Mouse (Mus musculus) spleen, adult 2 months (tissue): ENCODE results near the gene Rab11fip5. TPM values are rescaled to one million over a fixed set of nuclear protein-coding genes. Genes with fewer than 3 reads are reported as not detected.
A peak's percentile ranks its signal among the peaks of the same experiment; 100 is the strongest.

Experiments used
- DNase-seq, 2 experiments: peaks; one replicate each; pipeline versions ENCODE4 v3.0.0 to v3.0.0-alpha.2; 2012 to 2021; ENCODE audit warnings: low spot score in 2 of 2, low read depth in 1 of 2
- H3K27ac ChIP-seq: fragments of 200-500 bp; 2 replicates; pipeline ENCODE4 v1.5.1; 2012; ENCODE audit warnings: low read length, inconsistent platforms; ENCODE audit not compliant: insufficient read depth
- H3K27me3 ChIP-seq: fragments of 200-500 bp; 2 replicates; pipeline ENCODE4 v1.6.1; 2012; ENCODE audit warnings: mild to moderate bottlenecking, moderate library complexity, low read length, inconsistent platforms; ENCODE audit not compliant: control insufficient read depth, insufficient read depth
- H3K36me3 ChIP-seq: fragments of 200-500 bp; 2 replicates; pipeline ENCODE4 v1.6.1; 2012; ENCODE audit warnings: mild to moderate bottlenecking, low read length, inconsistent platforms; ENCODE audit not compliant: control insufficient read depth, insufficient read depth
- H3K4me1 ChIP-seq: fragments of 200-500 bp; 2 replicates; pipeline ENCODE4 v1.6.1; 2011; ENCODE audit warnings: inconsistent platforms; ENCODE audit not compliant: control insufficient read depth, insufficient read depth, insufficient read length
- H3K4me3 ChIP-seq: fragments of 200-500 bp; 2 replicates; pipeline ENCODE4 v1.5.1; 2011; ENCODE audit warnings: mild to moderate bottlenecking, inconsistent platforms; ENCODE audit not compliant: insufficient read depth, insufficient read length; ENCODE audit errors: extremely low read depth
- CTCF ChIP-seq: fragments of 200-500 bp; IDR thresholded peaks from 2 replicates; pipeline ENCODE4 v1.5.1; 2011; ENCODE audit warnings: mild to moderate bottlenecking, inconsistent platforms; ENCODE audit not compliant: insufficient read depth, insufficient read length, insufficient replicate concordance; ENCODE audit errors: extremely low read depth
- POLR2A ChIP-seq: fragments of 200-500 bp; IDR thresholded peaks from 2 replicates; pipeline ENCODE4 v1.6.1; 2011; ENCODE audit warnings: low read depth, low read length, inconsistent platforms
- WGBS: fragments of 180-500 bp; shearing (Covaris S2); methylation state at CpG from one replicate; pipeline ENCODE4 v1.1.7; 2018; 5-methylcytosine and 5-hydroxymethylcytosine counted together
- polyA plus RNA-seq: library from polyadenylated mRNA; depleted of rRNA; stranded (reverse); fragments of >200 nt; gene quantifications from 2 replicates; pipeline ENCODE4 v1.2.3, GENCODE M21; 2012

Rab11fip5 gene
- polyA plus RNA-seq, 1 experiment = 10.1 TPM

DNA sequence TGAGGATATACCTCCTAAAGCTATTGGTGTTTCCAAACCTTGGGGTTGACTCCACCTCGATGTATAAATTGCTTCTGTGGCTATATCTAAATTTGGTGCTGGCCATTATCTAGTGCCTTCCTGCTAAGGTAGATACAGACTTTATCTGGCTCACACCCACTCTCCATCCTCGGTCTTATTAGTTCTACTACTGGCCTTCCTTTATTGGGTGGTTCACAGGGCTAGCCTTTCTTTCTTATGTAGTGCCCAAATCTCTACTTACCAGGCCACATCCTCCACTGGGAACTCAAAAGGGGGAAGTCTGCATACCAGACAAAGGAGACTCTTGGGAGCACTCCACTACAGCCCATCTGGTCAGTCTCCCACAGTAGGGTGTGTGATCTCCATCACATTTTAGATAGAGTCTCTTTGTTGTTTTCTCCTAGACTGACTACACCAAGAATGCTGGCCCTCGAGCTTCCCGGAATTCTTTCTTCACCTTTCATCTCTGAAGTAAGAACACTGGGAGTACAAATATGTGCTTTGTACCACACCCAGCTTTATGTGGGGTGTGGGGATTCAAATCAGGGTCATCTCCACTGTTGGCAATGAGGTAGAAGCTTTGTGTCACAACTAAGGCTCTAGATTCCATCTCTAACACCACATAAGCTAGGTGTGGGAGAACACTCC lies 2.8 kb upstream of the Rab11fip5 start:
- Histone ChIP-seq H3K4me3 (no peak overlapping the region), H3K27me3 (no peaks in the 10 kb centered on the region; the same call in none of the 2 replicates), H3K27ac (no peak overlapping the region), H3K36me3 (no peaks in the 10 kb centered on the region), H3K4me1 (peaks cover 9% of the 10 kb centered on the region)
- 74% methylated on average over 4 of the region's 4 CpGs for WGBS
- no peak for DNase-seq
- TF ChIP-seq CTCF = no peak

DNA sequence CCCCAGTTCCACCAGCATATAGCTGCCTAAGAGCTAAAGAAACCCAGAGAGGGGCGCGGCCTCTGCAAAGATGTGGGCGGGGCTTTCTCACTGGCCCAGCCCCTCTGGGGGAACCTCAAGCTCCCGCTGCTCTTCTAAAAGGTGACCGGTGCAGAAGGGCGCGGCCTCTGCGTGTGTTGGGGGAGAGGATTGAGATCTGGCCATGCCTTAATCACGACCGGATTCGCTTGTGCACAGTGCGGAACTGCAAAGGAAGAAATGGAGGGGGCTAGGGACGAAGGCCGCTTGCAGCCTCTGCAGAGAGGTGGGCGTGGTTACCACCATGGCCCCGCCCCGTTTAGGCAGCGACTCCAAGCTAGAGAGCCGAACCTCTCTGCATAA lies 290 bp upstream of the Rab11fip5 start:
- Histone ChIP-seq H3K27ac (no peak overlapping the region), H3K4me3 (peak overlapping the region; percentile 77), H3K27me3 (no peaks in the 10 kb centered on the region; the same call in none of the 2 replicates), H3K4me1 (peaks cover 3% of the 10 kb centered on the region), H3K36me3 (no peaks in the 10 kb centered on the region)
- TF ChIP-seq POLR2A (no peak), CTCF (no peak)
- WGBS = 1% methylated on average over 19 of the region's 19 CpGs
- peak; percentile 93 to 96 for DNase-seq

DNA sequence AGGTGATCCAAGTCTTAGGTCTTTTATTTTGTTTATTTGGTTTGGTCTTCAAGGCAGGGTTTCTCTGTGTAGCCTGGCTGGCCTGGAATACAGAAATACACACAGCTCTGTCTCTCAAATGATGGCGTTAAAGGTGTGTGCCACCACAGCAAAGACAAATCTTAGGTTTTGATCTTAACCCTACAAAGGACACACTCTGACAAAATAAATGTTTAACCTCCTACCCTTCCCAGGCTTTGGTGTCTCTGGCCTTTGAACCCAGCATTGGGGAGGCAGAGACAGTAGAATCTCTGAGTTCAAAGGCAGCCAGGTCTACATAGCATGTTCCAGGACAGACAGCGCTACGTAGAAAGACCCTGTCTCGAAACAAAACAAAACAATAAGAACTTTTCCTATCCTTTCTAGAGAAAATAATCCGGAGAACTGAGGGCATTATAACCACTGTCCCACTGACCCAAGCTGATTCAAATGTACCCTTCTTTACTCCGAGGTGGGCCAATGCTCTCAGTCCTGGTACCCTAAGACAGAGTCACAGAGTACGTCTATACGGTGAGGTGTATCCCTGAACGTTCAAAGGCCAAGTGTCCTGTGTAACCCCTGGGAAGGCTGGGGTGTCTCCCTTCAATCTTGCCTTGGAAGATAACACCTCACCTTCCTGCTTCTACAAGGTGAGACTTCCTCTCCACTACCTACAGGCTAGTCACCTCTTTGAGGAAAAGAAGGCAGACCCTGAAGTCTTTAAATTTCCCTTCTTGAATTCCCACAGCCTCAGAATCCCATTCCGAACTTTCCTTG lies 1.2 kb downstream of the Rab11fip5 start:
- H3K27me3 ChIP-seq = no peaks in the 10 kb centered on the region; the same call in none of the 2 replicates
- no peaks in the 10 kb centered on the region for H3K36me3 ChIP-seq
- peak overlapping the region; percentile 67; the same call in 1 of the 2 replicates for H3K4me3 ChIP-seq
- peaks cover 3% of the 10 kb centered on the region for H3K4me1 ChIP-seq
- TF ChIP-seq POLR2A (no peak), CTCF (no peak)
- no peak for DNase-seq
- 0 out of 2 replicates have a peak overlapping the region, but pooled peaks have one; percentile 37 for H3K27ac ChIP-seq
- 79% methylated on average over 10 of the region's 10 CpGs for WGBS

DNA sequence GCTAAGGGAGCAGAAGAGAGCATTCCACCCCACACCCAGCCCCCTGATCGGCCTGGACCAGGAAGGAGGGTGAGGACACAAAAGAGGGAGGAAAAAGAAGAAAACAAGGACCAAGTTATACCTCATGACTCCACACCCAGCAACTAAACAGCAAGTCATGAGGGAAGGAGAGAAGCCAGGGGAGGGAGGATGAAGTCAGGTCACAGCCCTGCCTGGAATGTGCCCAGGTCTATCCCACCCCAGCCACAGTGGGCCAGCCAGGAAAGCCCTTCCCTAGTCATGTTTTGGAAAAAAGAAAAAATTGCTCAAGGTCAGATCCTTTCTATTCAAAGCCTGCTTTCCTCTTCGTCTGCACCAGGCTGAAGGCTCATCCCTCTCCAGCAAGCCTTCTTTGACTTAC lies 1.9 kb downstream of the Rab11fip5 start:
- H3K36me3 ChIP-seq = no peaks in the 10 kb centered on the region
- H3K4me1 ChIP-seq = peaks cover 3% of the 10 kb centered on the region
- H3K27ac ChIP-seq = peak overlapping the region; percentile 37
- H3K4me3 ChIP-seq = no peak overlapping the region
- TF ChIP-seq CTCF (no peak), POLR2A (no peak)
- 80% methylated on average over 2 of the region's 2 CpGs for WGBS
- no peaks in the 10 kb centered on the region; the same call in 1 of the 2 replicates for H3K27me3 ChIP-seq
- no peak for DNase-seq

DNA sequence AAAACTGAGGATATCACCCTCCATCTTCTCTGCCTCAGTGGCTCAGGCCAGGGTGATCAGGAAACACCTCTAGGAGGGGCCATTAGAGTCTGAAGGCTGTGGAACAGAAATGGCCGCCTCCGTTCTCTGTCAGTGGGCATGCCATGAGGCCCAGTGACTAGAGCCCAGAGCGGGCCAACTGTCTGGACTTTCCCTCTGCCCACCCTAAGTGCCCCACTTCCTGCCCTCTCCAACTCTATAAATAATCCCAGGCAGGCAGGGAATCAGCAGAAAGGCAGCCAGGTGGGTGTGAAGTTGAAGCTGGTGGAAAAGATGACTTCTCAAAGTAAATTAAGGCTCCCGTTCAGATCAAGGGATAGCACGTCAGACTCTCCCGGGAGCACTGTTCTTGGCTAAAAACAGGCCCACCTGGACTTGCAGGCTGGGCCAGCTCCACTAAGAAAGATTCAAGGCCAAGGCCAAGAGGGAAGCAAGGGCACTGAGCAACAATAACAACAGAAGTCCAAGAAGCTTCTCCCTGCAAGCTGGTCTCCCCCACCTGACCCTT lies 2.5 kb downstream of the Rab11fip5 start:
- Histone ChIP-seq H3K27ac (no peak overlapping the region; the same call in 1 of the 2 replicates), H3K36me3 (no peaks in the 10 kb centered on the region), H3K4me3 (no peak overlapping the region), H3K4me1 (peaks cover 3% of the 10 kb centered on the region), H3K27me3 (no peaks in the 10 kb centered on the region; the same call in 1 of the 2 replicates)
- WGBS = 88% methylated on average over 6 of the region's 6 CpGs
- TF ChIP-seq POLR2A = no peak
- DNase-seq = no peak

DNA sequence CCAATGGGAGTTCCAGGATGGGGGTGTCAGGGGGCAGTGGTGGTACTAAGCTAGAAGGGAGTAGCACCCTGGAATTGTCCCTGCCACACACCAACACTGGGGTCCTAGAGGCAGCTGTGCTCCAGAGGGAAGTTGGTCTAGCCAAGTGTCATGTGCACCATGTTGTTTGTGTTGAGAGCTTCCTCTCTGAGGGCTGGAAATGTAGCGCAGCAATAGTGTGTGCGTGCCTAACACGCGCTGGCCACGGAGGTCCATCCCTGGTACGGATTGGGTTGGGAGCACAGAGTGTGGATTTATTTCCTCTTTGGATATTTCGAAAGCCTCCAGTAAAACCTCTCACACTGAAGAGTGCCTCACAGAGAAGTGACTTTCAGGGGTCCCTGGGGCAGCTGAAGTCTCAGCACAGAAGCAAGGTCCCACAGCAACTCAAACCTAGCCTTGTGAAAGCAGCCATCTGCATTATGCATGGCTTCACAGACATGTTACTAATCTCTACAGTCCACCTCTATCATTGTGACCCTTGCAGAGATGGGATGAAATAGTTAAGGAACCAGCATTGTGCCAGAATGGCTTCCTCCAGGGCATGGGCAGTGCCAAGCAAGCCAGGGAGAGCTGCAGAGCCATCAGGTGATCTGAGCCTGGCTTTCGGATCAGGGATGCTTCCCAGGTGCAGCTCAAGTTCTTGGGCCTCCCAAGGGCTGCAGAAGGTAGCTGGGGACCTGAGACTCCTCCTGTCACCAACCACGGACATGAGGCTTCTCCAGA lies 3.6 kb downstream of the Rab11fip5 start:
- TF ChIP-seq CTCF = no peak
- H3K27ac ChIP-seq = no peak overlapping the region

More for the DNA sequence above, 3.6 kb downstream of the Rab11fip5 start:
- Histone ChIP-seq H3K4me1 (peaks cover 3% of the 10 kb centered on the region), H3K27me3 (no peaks in the 10 kb centered on the region; the same call in 1 of the 2 replicates), H3K36me3 (no peaks in the 10 kb centered on the region), H3K4me3 (no peak overlapping the region)
- no peak for DNase-seq
- WGBS = 86% methylated on average over 9 of the region's 9 CpGs
